Mouse (Mus musculus) forebrain, postnatal 0 days (tissue): Measurements from ENCODE around the gene Tie1. TPM values are rescaled to one million over a fixed set of nuclear protein-coding genes. Genes with fewer than 3 reads are reported as not detected.

Experiments
- ATAC-seq: fragments of 200-750 bp; cut with Nextera tagmentation; 2 replicates; pipeline ENCODE4 v1.8.0; 2017; ENCODE audit warnings: mild to moderate bottlenecking, moderate library complexity
- DNase-seq: peaks from one replicate; pipeline ENCODE4 v3.0.0-alpha.2; 2015
- H3K27ac ChIP-seq: fragments of 300-500 bp; sonication (generic); 2 replicates; pipeline ENCODE4 v1.5.1; 2014; ENCODE audit warnings: low read depth, mild to moderate bottlenecking, antibody characterized with exemption, low read length, moderate library complexity, mixed read lengths
- H3K27me3 ChIP-seq: fragments of 300-500 bp; sonication (generic); 2 replicates; pipeline ENCODE4 v1.6.1; 2014; ENCODE audit warnings: mild to moderate bottlenecking, low read length, mixed read lengths; ENCODE audit not compliant: insufficient read depth
- H3K36me3 ChIP-seq: fragments of 300-500 bp; sonication (generic); 2 replicates; pipeline ENCODE4 v1.6.1; 2014; ENCODE audit warnings: mild to moderate bottlenecking, moderate library complexity; ENCODE audit not compliant: insufficient read depth
- H3K4me1 ChIP-seq: fragments of 300-500 bp; sonication (generic); 2 replicates; pipeline ENCODE4 v1.6.1; 2014; ENCODE audit warnings: antibody characterized with exemption; ENCODE audit not compliant: insufficient read depth
- H3K4me2 ChIP-seq: fragments of 300-500 bp; sonication (generic); 2 replicates; pipeline ENCODE4 v1.6.1; 2014; ENCODE audit warnings: low read depth, mild to moderate bottlenecking, moderate library complexity
- H3K4me3 ChIP-seq: fragments of 300-500 bp; sonication (generic); 2 replicates; pipeline ENCODE4 v1.5.1; 2014; ENCODE audit warnings: low read depth, low read length, mixed read lengths
- H3K9ac ChIP-seq: fragments of 300-500 bp; sonication (generic); 2 replicates; pipeline ENCODE4 v1.6.1; 2014; ENCODE audit warnings: mild to moderate bottlenecking
- H3K9me3 ChIP-seq: fragments of 300-500 bp; sonication (generic); 2 replicates; pipeline ENCODE4 v1.6.1; 2016; ENCODE audit warnings: low read length
- CTCF ChIP-seq: sonication (generic); IDR thresholded peaks from 2 replicates; pipeline ENCODE4 v1.5.1; 2016; ENCODE audit warnings: antibody characterized with exemption, control low read depth, low read depth
- WGBS: fragments of 180-500 bp; shearing (Covaris S2); extraction: QIAGEN DNeasy Blood & Tissue Kit; methylation state at CpG from one replicate; pipeline ENCODE4 v1.1.7; 2014; 5-methylcytosine and 5-hydroxymethylcytosine counted together
- polyA plus RNA-seq: library from polyadenylated mRNA; unstranded; fragments of >200 nt; fragmentation: Nextera tagmentation; extraction: Ambion mirVana; gene quantifications from 2 replicates; pipeline ENCODE4 v1.2.1, GENCODE M21; 2015
- total RNA-seq: library from RNA; depleted of rRNA; stranded (reverse); fragments of >200 nt; gene quantifications from 2 replicates; pipeline ENCODE4 v1.2.3, GENCODE M21; 2014; rRNA removed

The Tie1 gene
- total RNA-seq (10.4 and 14.9 TPM in 2 replicates), polyA plus RNA-seq (9.5 and 9.8 TPM in 2 replicates)

DNA sequence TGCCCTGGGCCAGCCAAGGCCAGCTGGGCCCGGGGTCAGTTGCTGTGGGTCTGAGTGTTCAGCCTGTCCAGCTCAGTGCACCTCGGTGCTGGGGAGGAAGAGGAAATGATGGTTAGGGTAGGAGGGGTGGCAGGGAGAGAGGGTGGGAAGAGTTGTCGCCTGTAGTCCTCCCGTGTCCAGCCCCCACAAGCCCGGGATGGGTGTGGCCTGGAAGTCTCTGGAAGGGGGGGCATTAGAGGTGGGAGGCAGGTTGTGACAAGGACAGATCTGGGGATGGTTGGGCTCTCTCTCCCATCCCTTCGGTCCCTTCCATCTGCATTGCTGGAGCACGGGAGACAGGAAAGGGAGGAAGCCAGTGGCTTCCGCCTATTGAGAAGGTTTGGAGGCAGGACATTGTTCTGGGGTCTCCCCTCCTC, at the start of gene Tie1:
Gene Tie1 (minus strand): TSS at position 345 of the 416 bp plus-strand sequence.
- DNase-seq (no peak), ATAC-seq (no peak)
- Histone ChIP-seq H3K27me3 (no peaks in the 10 kb centered on the region), H3K4me2 (no peak within 1 kb of the TSS), H3K9ac (no peak within 1 kb of the TSS), H3K36me3 (no peaks in the 10 kb centered on the region), H3K4me3 (no peak within 1 kb of the TSS), H3K4me1 (no peaks in the 10 kb centered on the region), H3K9me3 (no peaks in the 10 kb centered on the region), H3K27ac (no peak within 1 kb of the TSS)
- WGBS, result 90% methylated on average over 8 of the region's 8 CpGs
- no peak for TF ChIP-seq CTCF

DNA sequence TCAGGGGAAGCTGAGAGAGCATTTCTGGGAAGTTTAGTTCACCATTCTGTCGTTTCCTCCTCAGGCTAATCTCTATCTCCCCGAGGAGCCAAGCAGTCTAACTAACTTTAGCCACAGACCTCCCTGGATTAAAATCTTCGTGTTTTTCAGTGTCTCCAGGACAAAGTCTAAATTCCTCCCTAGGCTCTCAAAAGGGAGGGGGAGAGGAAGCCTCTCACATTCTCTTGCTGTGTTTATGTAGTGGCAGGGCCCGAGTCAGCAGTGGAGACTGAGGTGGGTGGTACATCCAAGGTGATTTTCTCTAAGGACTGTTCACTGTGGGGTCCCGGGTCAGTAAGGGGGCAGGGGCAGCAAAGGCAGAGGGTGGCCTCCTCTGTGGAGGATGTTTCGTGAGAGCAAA, 47.9 kb upstream of the Tie1 start:
- 45% methylated on average over 6 of the region's 6 CpGs for WGBS
- no peak for TF ChIP-seq CTCF
- H3K27me3 ChIP-seq, result no peaks in the 10 kb centered on the region
- no peaks in the 10 kb centered on the region for H3K36me3 ChIP-seq
- H3K4me3 ChIP-seq, result no peak overlapping the region
- no peak overlapping the region for H3K9ac ChIP-seq
- H3K27ac ChIP-seq, result no peak overlapping the region
- DNase-seq, result no peak
- no peak for ATAC-seq
- H3K4me1 ChIP-seq, result no peaks in the 10 kb centered on the region
- H3K9me3 ChIP-seq, result no peaks in the 10 kb centered on the region
- H3K4me2 ChIP-seq, result no peak overlapping the region

DNA sequence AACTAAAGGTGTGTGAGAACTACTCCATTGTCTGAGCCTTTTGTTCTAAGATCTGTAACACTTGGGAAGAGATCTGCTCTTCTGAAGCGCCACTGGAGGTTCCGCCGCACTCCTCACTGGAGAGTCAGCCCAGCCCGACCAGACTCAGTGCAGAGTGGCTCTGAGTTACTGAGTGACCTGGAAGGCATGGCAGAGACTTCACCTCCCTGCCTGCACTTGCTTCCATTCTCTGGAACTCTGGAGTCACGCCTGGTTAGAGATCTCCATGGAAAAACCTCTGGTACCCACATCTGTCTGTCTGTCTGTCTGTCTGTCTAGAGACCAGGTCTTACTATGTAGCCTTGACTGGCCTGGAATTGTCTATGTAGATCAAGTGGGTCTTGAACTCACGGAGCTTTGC, 45.7 kb upstream of the Tie1 start:
- H3K9me3 ChIP-seq, result no peaks in the 10 kb centered on the region
- H3K36me3 ChIP-seq, result no peaks in the 10 kb centered on the region
- H3K27ac ChIP-seq, result no peak overlapping the region
- ATAC-seq (no peak), DNase-seq (no peak)
- no peak overlapping the region for H3K4me3 ChIP-seq
- no peaks in the 10 kb centered on the region for H3K4me1 ChIP-seq
- no peak overlapping the region for H3K9ac ChIP-seq
- TF ChIP-seq CTCF, result no peak
- no peaks in the 10 kb centered on the region for H3K27me3 ChIP-seq
- 89% methylated on average over 6 of the region's 6 CpGs for WGBS
- no peak overlapping the region for H3K4me2 ChIP-seq

DNA sequence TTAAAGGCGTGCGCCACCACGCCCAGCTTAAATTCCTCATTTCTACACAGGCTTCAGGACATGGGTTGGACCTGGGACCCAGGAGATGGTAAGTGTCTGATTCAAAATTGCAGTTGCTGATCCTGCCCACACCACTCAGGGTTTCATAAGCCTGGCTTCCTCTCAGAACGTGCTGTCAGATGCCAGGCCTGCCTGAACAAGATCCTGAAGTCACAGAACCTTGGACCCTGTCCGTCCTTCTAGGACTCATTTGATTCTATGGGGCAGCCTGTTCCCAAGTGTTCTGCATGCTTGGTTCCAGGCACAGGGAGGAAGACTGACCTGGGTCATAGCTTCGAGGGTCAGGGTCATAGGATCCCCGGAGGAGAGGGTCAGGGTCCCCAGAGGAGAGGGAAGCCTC, 43.7 kb upstream of the Tie1 start:
- Histone ChIP-seq H3K4me3 (no peak overlapping the region), H3K9me3 (no peaks in the 10 kb centered on the region), H3K4me1 (no peaks in the 10 kb centered on the region), H3K27ac (no peak overlapping the region), H3K9ac (no peak overlapping the region), H3K4me2 (no peak overlapping the region), H3K36me3 (no peaks in the 10 kb centered on the region), H3K27me3 (no peaks in the 10 kb centered on the region)
- ATAC-seq (no peak), DNase-seq (no peak)
- 88% methylated on average over 7 of the region's 7 CpGs for WGBS
- no peak for TF ChIP-seq CTCF

DNA sequence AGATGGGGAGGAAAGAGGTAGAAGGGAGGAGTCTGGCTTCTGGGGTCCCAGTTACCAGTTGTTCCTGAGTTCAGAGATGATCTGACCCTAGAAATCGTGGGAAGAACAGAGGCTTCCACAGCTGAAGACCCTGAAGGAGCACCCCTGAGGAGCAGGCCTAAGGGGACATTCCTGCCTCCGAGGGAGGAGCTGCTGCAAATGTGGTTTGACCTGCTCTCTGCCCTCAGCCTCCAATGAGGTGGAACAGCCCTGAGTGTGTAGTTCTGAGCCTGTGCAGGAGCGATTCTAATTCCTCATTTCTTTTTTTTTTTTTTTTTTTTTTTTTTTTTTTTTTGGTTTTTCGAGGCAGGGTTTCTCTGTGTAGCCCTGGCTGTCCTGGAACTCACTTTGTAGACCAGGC, 43.3 kb upstream of the Tie1 start:
- 76% methylated on average over 3 of the region's 4 CpGs for WGBS
- Histone ChIP-seq H3K9me3 (no peaks in the 10 kb centered on the region), H3K9ac (no peak overlapping the region), H3K4me1 (no peaks in the 10 kb centered on the region), H3K4me3 (no peak overlapping the region), H3K27ac (no peak overlapping the region), H3K27me3 (no peaks in the 10 kb centered on the region), H3K4me2 (no peak overlapping the region), H3K36me3 (no peaks in the 10 kb centered on the region)
- TF ChIP-seq CTCF, result no peak
- DNase-seq (no peak), ATAC-seq (no peak)

DNA sequence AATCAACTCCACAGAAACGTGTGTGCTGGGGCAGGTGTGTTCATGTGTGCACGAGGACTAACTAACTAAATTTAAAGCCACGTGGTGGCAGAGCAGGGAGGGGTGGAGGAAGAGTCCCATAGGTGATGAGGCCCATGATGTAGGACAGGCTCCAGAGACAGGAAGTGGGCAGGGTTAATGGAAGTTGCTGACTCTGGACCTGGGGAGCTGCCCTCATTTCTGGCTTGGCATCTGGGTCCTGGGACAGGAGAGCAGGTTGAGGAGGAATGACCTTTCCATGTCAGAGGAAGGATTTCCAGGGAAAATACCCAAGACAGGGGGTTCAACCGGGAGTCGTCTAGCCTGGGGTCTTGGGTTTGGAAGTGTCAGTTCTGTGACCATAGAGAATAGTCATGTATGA, 42.8 kb upstream of the Tie1 start:
- H3K27ac ChIP-seq, result no peak overlapping the region
- no peak overlapping the region for H3K9ac ChIP-seq
- no peak overlapping the region for H3K4me2 ChIP-seq
- ATAC-seq, result no peak
- no peak for DNase-seq
- H3K4me3 ChIP-seq, result no peak overlapping the region
- no peak for TF ChIP-seq CTCF
- WGBS, result 81% methylated on average over 5 of the region's 5 CpGs
- no peaks in the 10 kb centered on the region for H3K27me3 ChIP-seq
- no peaks in the 10 kb centered on the region for H3K9me3 ChIP-seq
- H3K4me1 ChIP-seq, result no peaks in the 10 kb centered on the region
- H3K36me3 ChIP-seq, result no peaks in the 10 kb centered on the region

DNA sequence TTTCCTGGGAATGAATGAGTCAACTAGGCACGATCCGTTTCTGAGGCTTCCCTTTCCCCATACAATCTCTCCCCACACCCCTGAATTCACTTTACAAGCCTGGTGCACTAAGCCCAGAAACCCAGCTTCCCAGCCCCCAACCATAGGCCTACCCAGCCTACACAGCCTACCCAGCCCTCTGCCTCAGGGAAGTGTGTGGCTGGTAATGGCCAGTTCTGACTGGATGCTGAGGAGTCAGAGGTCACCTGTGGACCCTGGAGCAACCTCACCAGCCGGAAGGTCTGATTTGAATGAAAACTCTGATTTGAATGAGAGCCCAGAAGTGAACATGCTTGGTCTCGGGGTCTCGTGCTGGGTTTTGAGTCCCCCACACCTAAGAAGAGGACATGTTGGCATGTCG, 37.9 kb upstream of the Tie1 start:
- Histone ChIP-seq H3K27ac (no peak overlapping the region), H3K4me3 (no peak overlapping the region), H3K4me1 (no peaks in the 10 kb centered on the region), H3K36me3 (no peaks in the 10 kb centered on the region), H3K4me2 (no peak overlapping the region), H3K9me3 (no peaks in the 10 kb centered on the region), H3K27me3 (no peaks in the 10 kb centered on the region), H3K9ac (no peak overlapping the region)
- no peak for TF ChIP-seq CTCF
- no peak for ATAC-seq
- 86% methylated on average over 6 of the region's 6 CpGs for WGBS
- DNase-seq, result no peak

DNA sequence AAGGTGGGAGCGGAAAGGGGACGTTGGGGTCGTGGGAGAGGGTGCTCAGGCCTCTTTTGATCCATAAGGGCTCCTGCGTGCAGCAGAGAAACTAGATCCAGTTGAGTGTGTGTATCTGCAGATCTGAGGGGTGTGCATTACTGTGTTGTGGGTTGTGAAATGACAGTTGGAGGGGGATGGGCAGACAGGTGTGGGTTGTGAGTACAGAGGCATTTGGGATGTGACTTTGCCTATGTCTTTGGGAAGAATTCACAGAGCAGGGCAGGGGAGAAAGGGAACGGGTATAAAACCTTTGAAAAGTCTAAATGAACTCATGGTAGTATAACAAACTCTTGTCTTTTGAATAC, 37.4 kb upstream of the Tie1 start:
- DNase-seq (no peak), ATAC-seq (no peak)
- H3K4me3 ChIP-seq, result no peak overlapping the region
- no peak for TF ChIP-seq CTCF
- WGBS, result 34% methylated on average over 5 of the region's 5 CpGs
- no peaks in the 10 kb centered on the region for H3K36me3 ChIP-seq
- H3K9me3 ChIP-seq, result no peaks in the 10 kb centered on the region
- no peak overlapping the region for H3K9ac ChIP-seq
- H3K4me1 ChIP-seq, result no peaks in the 10 kb centered on the region
- H3K27me3 ChIP-seq, result no peaks in the 10 kb centered on the region
- no peak overlapping the region for H3K27ac ChIP-seq
- H3K4me2 ChIP-seq, result no peak overlapping the region
